Mouse (Mus musculus): ENCODE results near the gene Col11a2. TPM values are rescaled to one million over a fixed set of nuclear protein-coding genes. Genes with fewer than 3 reads are reported as not detected.
A peak's percentile ranks its signal among the peaks of the same experiment; 100 is the strongest.

Col11a2 gene
- polyA plus RNA-seq, 1 experiment from 2014 or later, result 1.6 TPM

GRCm38 (mm10) chr17:34032174-34032632 is 7.0 kb upstream of the Col11a2 start:
- Histone ChIP-seq H3K9me3 (replicated peaks; ENCODE audit: low read length) (no peaks in the 10 kb centered on the region), H3K27ac (peak overlapping the region; percentile 93), H3K36me3 (ENCODE audit: insufficient read depth, low read length) (peaks cover 43% of the 10 kb centered on the region), H3K4me1 (replicated peaks; ENCODE audit: insufficient read depth, low read length) (peaks cover 18% of the 10 kb centered on the region), H3K4me2 (ENCODE audit: low read length) (peak overlapping the region; percentile 70), H3K27me3 (ENCODE audit: insufficient read depth, low read length) (no peaks in the 10 kb centered on the region), H3K9ac (ENCODE audit: low read depth, low read length) (peak overlapping the region; percentile 91), H3K4me3 (replicated peaks; ENCODE audit: low read depth, low read length) (peak overlapping the region; percentile 50)
- TF ChIP-seq CTCF (IDR thresholded peaks at IDR 0.05; ENCODE audit: low read depth), result no peak
- ATAC-seq (replicated peaks; ENCODE audit: low FRiP score, low read depth) (peak; percentile 1; the same call in 1 of the 2 replicates), DNase-seq (ENCODE audit: low spot score) (peak; percentile 56)
- 1% methylated on average over 40 of the region's 48 CpGs for WGBS

GRCm38 (mm10) chr17:34032806-34033205 is 6.4 kb upstream of the Col11a2 start:
- Histone ChIP-seq H3K9ac (ENCODE audit: low read depth, low read length) (peak overlapping the region; percentile 91), H3K27ac (peak overlapping the region; percentile 54; the same call in 1 of the 2 replicates), H3K4me1 (replicated peaks; ENCODE audit: insufficient read depth, low read length) (peaks cover 17% of the 10 kb centered on the region), H3K27me3 (ENCODE audit: insufficient read depth, low read length) (no peaks in the 10 kb centered on the region), H3K9me3 (replicated peaks; ENCODE audit: low read length) (no peaks in the 10 kb centered on the region), H3K4me3 (replicated peaks; ENCODE audit: low read depth, low read length) (peak overlapping the region; percentile 50), H3K4me2 (ENCODE audit: low read length) (peak overlapping the region; percentile 70), H3K36me3 (ENCODE audit: insufficient read depth, low read length) (peaks cover 49% of the 10 kb centered on the region)
- DNase-seq (ENCODE audit: low spot score) (no peak), ATAC-seq (replicated peaks; ENCODE audit: low FRiP score, low read depth) (no peak)
- WGBS, result 46% methylated on average over 9 of the region's 9 CpGs
- no peak for TF ChIP-seq CTCF (IDR thresholded peaks at IDR 0.05; ENCODE audit: low read depth)

DNA sequence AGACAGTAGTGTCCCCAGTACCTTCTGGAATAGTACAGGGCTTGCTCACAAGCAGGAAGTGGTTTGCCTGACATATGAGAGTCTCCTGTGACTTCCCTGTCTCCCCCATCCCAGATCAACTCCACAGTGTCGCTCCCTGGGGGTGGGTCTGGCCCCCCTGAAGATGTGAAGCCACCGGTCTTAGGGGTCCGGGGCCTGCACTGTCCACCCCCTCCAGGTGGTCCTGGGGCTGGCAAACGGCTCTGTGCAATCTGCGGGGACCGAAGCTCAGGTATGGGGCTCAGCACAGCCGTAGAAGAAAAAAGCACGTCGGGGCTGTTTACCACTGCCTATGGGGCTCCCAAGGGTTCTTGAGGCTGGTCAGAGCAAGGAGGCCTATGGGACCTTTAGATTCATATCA is 5.8 kb upstream of the Col11a2 start:
- H3K27ac ChIP-seq, result peak overlapping the region; percentile 54; the same call in 1 of the 2 replicates
- ATAC-seq (replicated peaks; ENCODE audit: low FRiP score, low read depth) (no peak), DNase-seq (ENCODE audit: low spot score) (no peak)
- no peak for TF ChIP-seq CTCF (IDR thresholded peaks at IDR 0.05; ENCODE audit: low read depth)
- H3K4me2 ChIP-seq (ENCODE audit: low read length), result peak overlapping the region; percentile 70; the same call in 1 of the 2 replicates
- H3K36me3 ChIP-seq (ENCODE audit: insufficient read depth, low read length), result peaks cover 48% of the 10 kb centered on the region
- 88% methylated on average over 9 of the region's 9 CpGs for WGBS
- no peaks in the 10 kb centered on the region for H3K27me3 ChIP-seq (ENCODE audit: insufficient read depth, low read length)
- no peaks in the 10 kb centered on the region for H3K9me3 ChIP-seq (replicated peaks; ENCODE audit: low read length)
- no peak overlapping the region; the same call in 1 of the 2 replicates for H3K9ac ChIP-seq (ENCODE audit: low read depth, low read length)
- H3K4me3 ChIP-seq (replicated peaks; ENCODE audit: low read depth, low read length), result no peak overlapping the region
- H3K4me1 ChIP-seq (replicated peaks; ENCODE audit: insufficient read depth, low read length), result peaks cover 21% of the 10 kb centered on the region

GRCm38 (mm10) chr17:34034064-34034463 is 5.2 kb upstream of the Col11a2 start:
- H3K4me2 ChIP-seq (ENCODE audit: low read length), result no peak overlapping the region
- H3K9me3 ChIP-seq (replicated peaks; ENCODE audit: low read length), result no peaks in the 10 kb centered on the region
- 77% methylated on average over 10 of the region's 10 CpGs for WGBS
- DNase-seq (ENCODE audit: low spot score), result peak; percentile 71
- H3K27ac ChIP-seq, result no peak overlapping the region
- no peak for ATAC-seq (replicated peaks; ENCODE audit: low FRiP score, low read depth)
- peaks cover 27% of the 10 kb centered on the region for H3K4me1 ChIP-seq (replicated peaks; ENCODE audit: insufficient read depth, low read length)
- H3K4me3 ChIP-seq (replicated peaks; ENCODE audit: low read depth, low read length), result no peak overlapping the region
- peaks cover 41% of the 10 kb centered on the region for H3K36me3 ChIP-seq (ENCODE audit: insufficient read depth, low read length)
- no peak overlapping the region for H3K9ac ChIP-seq (ENCODE audit: low read depth, low read length)
- peak; percentile 74 for TF ChIP-seq CTCF (IDR thresholded peaks at IDR 0.05; ENCODE audit: low read depth)
- H3K27me3 ChIP-seq (ENCODE audit: insufficient read depth, low read length), result no peaks in the 10 kb centered on the region

DNA sequence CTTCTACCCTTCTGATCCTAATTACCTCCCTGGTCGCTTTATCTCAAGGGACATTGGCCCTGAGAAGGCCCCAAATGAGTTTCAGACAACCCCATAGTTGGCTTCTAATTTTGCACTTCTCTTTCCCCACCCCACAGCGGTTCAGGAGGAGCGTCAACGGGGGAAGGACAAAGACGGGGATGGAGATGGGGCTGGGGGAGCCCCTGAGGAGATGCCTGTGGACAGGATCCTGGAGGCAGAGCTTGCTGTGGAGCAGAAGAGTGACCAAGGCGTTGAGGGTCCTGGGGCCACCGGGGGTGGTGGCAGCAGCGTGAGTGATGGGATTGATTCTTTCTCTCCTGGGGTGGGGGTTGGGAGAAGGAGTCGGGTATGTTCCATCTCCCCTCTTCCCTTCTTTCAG is 3.7 kb upstream of the Col11a2 start:
- H3K9me3 ChIP-seq (replicated peaks; ENCODE audit: low read length), result no peaks in the 10 kb centered on the region
- 89% methylated on average over 9 of the region's 9 CpGs for WGBS
- peaks cover 32% of the 10 kb centered on the region for H3K36me3 ChIP-seq (ENCODE audit: insufficient read depth, low read length)
- DNase-seq (ENCODE audit: low spot score), result no peak
- no peak overlapping the region for H3K9ac ChIP-seq (ENCODE audit: low read depth, low read length)
- no peak overlapping the region for H3K4me3 ChIP-seq (replicated peaks; ENCODE audit: low read depth, low read length)
- TF ChIP-seq CTCF (IDR thresholded peaks at IDR 0.05; ENCODE audit: low read depth), result no peak
- H3K4me2 ChIP-seq (ENCODE audit: low read length), result no peak overlapping the region
- ATAC-seq (replicated peaks; ENCODE audit: low FRiP score, low read depth), result no peak
- H3K27ac ChIP-seq, result no peak overlapping the region
- H3K27me3 ChIP-seq (ENCODE audit: insufficient read depth, low read length), result no peaks in the 10 kb centered on the region
- H3K4me1 ChIP-seq (replicated peaks; ENCODE audit: insufficient read depth, low read length), result peaks cover 21% of the 10 kb centered on the region

- H3K4me2 ChIP-seq (ENCODE audit: low read length), result no peak overlapping the region
- peaks cover 32% of the 10 kb centered on the region for H3K36me3 ChIP-seq (ENCODE audit: insufficient read depth, low read length)
- no peaks in the 10 kb centered on the region for H3K27me3 ChIP-seq (ENCODE audit: insufficient read depth, low read length)
- H3K4me3 ChIP-seq (replicated peaks; ENCODE audit: low read depth, low read length), result no peak overlapping the region
- no peaks in the 10 kb centered on the region for H3K9me3 ChIP-seq (replicated peaks; ENCODE audit: low read length)
- H3K4me1 ChIP-seq (replicated peaks; ENCODE audit: insufficient read depth, low read length), result peaks cover 20% of the 10 kb centered on the region
- DNase-seq (ENCODE audit: low spot score) (no peak), ATAC-seq (replicated peaks; ENCODE audit: low FRiP score, low read depth) (no peak)
- no peak overlapping the region for H3K27ac ChIP-seq
- 78% methylated on average over 10 of the region's 10 CpGs for WGBS
- H3K9ac ChIP-seq (ENCODE audit: low read depth, low read length), result no peak overlapping the region
- no peak for TF ChIP-seq CTCF (IDR thresholded peaks at IDR 0.05; ENCODE audit: low read depth)
Measured at GRCm38 (mm10) chr17:34036647-34037046, 2.6 kb upstream of the Col11a2 start.

DNA sequence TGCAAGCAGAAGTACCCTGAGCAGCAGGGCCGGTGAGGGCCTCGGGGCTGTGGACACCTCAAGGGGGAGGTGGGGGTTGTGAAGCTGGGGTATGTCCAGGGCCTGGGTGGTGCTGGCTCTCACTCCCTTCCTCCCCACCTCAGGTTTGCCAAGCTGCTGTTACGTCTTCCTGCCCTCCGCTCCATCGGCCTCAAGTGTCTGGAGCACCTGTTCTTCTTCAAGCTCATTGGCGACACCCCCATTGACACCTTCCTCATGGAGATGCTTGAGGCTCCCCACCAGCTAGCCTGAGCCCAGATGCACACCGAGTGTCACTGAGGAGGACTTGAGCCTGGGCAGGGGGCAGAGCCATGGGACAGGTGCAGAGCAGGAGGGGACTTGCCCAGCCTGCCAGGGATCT is 2.0 kb upstream of the Col11a2 start:
- DNase-seq (ENCODE audit: low spot score) (no peak), ATAC-seq (replicated peaks; ENCODE audit: low FRiP score, low read depth) (no peak)
- Histone ChIP-seq H3K27me3 (ENCODE audit: insufficient read depth, low read length) (0 out of 2 replicates have a peak, but pooled peaks cover 2% of the 10 kb centered on the region), H3K4me1 (replicated peaks; ENCODE audit: insufficient read depth, low read length) (peaks cover 20% of the 10 kb centered on the region), H3K36me3 (ENCODE audit: insufficient read depth, low read length) (peaks cover 32% of the 10 kb centered on the region), H3K9ac (ENCODE audit: low read depth, low read length) (no peak overlapping the region), H3K4me2 (ENCODE audit: low read length) (no peak overlapping the region), H3K27ac (no peak overlapping the region), H3K9me3 (replicated peaks; ENCODE audit: low read length) (no peaks in the 10 kb centered on the region), H3K4me3 (replicated peaks; ENCODE audit: low read depth, low read length) (no peak overlapping the region)
- 90% methylated on average over 7 of the region's 7 CpGs for WGBS
- TF ChIP-seq CTCF (IDR thresholded peaks at IDR 0.05; ENCODE audit: low read depth), result no peak

Measured in kidney, postnatal 0 days (tissue).